In the genomic region with DNA sequence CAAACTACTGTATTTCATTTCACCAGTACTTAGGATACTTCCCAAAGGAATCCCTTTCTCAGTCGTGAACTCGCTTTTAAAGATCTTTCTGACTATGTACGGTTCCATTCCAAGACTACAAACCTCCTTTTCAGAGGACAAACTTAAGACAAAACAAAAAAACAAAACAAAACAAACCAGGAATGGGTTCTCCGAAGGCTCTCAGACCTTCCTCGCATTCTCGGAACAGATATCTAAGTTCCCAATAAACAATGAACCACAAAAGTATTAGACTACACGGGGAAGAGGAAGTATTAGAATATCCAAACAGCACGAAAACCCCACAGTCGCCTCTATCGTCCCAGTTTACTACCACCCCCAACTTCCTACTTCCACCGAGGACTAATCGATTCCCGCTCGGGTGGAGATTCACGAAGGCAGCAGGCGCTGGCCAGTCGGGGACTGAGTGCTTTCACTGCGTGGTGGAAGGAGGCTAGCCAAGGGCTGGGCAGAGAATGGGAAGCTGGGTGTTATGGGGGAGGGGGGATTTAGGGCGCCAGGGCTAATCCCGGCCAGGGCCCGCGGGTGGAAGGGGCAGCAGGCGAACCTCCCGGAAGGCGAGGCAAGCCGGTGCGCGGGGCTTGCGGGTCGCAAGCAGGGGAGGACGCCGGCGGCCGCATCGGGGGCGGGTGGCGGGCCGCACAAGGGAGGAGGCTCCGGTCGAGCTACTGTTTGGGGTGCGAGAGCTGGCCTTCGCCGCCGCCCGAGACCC, we compare ENCODE assay signal across 8 mouse cellular contexts. TPM values are rescaled to one million over a fixed set of nuclear protein-coding genes. Genes with fewer than 3 reads are reported as not detected.
DNase-seq lines count a peak whose midpoint lies in the region; ATAC-seq lines count a peak whose summit lies in the region.

No protein-coding gene starts in this region.

- WGBS in embryonic facial prominence, embryonic 13.5 days, result 2% methylated on average over 45 of the region's 45 CpGs
- WGBS in heart, embryonic 13.5 days, result 3% methylated on average over 37 of the region's 45 CpGs

- ATAC-seq in CD4-positive, CD25-positive, alpha-beta regulatory T cell, adult 4 months, result peak; percentile 1
- ATAC-seq in embryonic facial prominence, embryonic 13.5 days (ENCODE audit: insufficient number of reproducible peaks, insufficient read depth, low FRiP score, low TSS enrichment, low read depth), result no peak
- peak; percentile 38; the same call in 1 of the 2 replicates for ATAC-seq in heart, embryonic 13.5 days (ENCODE audit: extremely low read depth, insufficient number of reproducible peaks, low FRiP score, low TSS enrichment)

- peak overlapping the region; percentile 90 for H3K4me2 ChIP-seq in embryonic facial prominence, embryonic 13.5 days
- H3K4me2 ChIP-seq in heart, embryonic 13.5 days, result peak overlapping the region; percentile 96

- H3K4me3 ChIP-seq in embryonic facial prominence, embryonic 13.5 days, result peak overlapping the region; percentile 98
- H3K4me3 ChIP-seq in heart, embryonic 13.5 days, result peak overlapping the region; percentile 86

- H3K36me3 ChIP-seq in embryonic facial prominence, embryonic 13.5 days, result no peaks in the 10 kb centered on the region; the same call in 1 of the 2 replicates
- peaks cover 2% of the 10 kb centered on the region for H3K36me3 ChIP-seq in heart, embryonic 13.5 days

- H3K27me3 ChIP-seq in embryonic facial prominence, embryonic 13.5 days, result no peaks in the 10 kb centered on the region
- H3K27me3 ChIP-seq in heart, embryonic 13.5 days (replicated peaks), result no peaks in the 10 kb centered on the region

- H3K9ac ChIP-seq in embryonic facial prominence, embryonic 13.5 days, result peak overlapping the region; percentile 93
- peak overlapping the region; percentile 94 for H3K9ac ChIP-seq in heart, embryonic 13.5 days

- peaks cover 17% of the 10 kb centered on the region for H3K4me1 ChIP-seq in embryonic facial prominence, embryonic 13.5 days
- H3K4me1 ChIP-seq in heart, embryonic 13.5 days, result peaks cover 26% of the 10 kb centered on the region

- peak; percentile 68 for DNase-seq in Muller cell, postnatal 12 days (ENCODE audit: inconsistent ontology term)
- peak; percentile 9 for DNase-seq in layer of hippocampus, adult 9-10 months (ENCODE audit: low spot score)
- peak; percentile 23 for DNase-seq in lung, postnatal 25 days (ENCODE audit: low spot score)
- DNase-seq in retina, postnatal 1 day, result peak; percentile 77
- no peak for DNase-seq in spleen, postnatal 10 days (ENCODE audit: low spot score in 2 of 2)

- H3K27ac ChIP-seq in embryonic facial prominence, embryonic 13.5 days, result peak overlapping the region; percentile 94
- peak overlapping the region; percentile 95 for H3K27ac ChIP-seq in heart, embryonic 13.5 days (replicated peaks)

- H3K9me3 ChIP-seq in embryonic facial prominence, embryonic 13.5 days, result no peaks in the 10 kb centered on the region
- no peaks in the 10 kb centered on the region for H3K9me3 ChIP-seq in heart, embryonic 13.5 days

RNA-seq across cellular contexts. Expression of a gene that starts 1.5 kb away (rescaled TPM):
- polyA plus RNA-seq in CD4-positive, CD25-positive, alpha-beta regulatory T cell, adult 4 months (2017; shearing (Covaris generic)), result 1 to 10 TPM; 7.2 TPM
- polyA plus RNA-seq in embryonic facial prominence, embryonic 13.5 days (2015; fragmentation: Nextera tagmentation; extraction: Ambion mirVana), result 22.5 and 28.8 TPM in 2 replicates
- polyA plus RNA-seq in heart, embryonic 13.5 days (2015; fragmentation: Nextera tagmentation; extraction: Ambion mirVana), result 10.8 and 17.2 TPM in 2 replicates

RNA-seq across cellular contexts. Expression of a gene that starts 44.4 kb away (rescaled TPM):
- 100 to 1,000 TPM in 1 of 2 experiments, 10 to 100 TPM in 1; 97.7 to 127 TPM for polyA plus RNA-seq in CD4-positive, CD25-positive, alpha-beta regulatory T cell, adult 4 months (2017; shearing (Covaris generic))
- 78.3 and 78.4 TPM in 2 replicates for polyA plus RNA-seq in embryonic facial prominence, embryonic 13.5 days (2015; fragmentation: Nextera tagmentation; extraction: Ambion mirVana)
- 38.1 and 38.5 TPM in 2 replicates for polyA plus RNA-seq in heart, embryonic 13.5 days (2015; fragmentation: Nextera tagmentation; extraction: Ambion mirVana)

RNA-seq across cellular contexts. Expression of a gene that starts 54.1 kb away (rescaled TPM):
- polyA plus RNA-seq in CD4-positive, CD25-positive, alpha-beta regulatory T cell, adult 4 months (2017; shearing (Covaris generic)), result 10 to 100 TPM; 26.3 to 28.7 TPM
- 14.3 and 16.2 TPM in 2 replicates for polyA plus RNA-seq in embryonic facial prominence, embryonic 13.5 days (2015; fragmentation: Nextera tagmentation; extraction: Ambion mirVana)
- polyA plus RNA-seq in heart, embryonic 13.5 days (2015; fragmentation: Nextera tagmentation; extraction: Ambion mirVana), result 5.8 and 6.3 TPM in 2 replicates

Comparison
In these comparisons a context has a peak if more than half of its experiments do, and no peak if none do; other contexts are left out.
1. DNase-seq: peak in Muller cell, postnatal 12 days (single experiment), layer of hippocampus, adult 9-10 months (single experiment), lung, postnatal 25 days (single experiment) and retina, postnatal 1 day (single experiment); none in spleen, postnatal 10 days (0 of 2).